Mouse (Mus musculus) NIH3T3 (cell line): ENCODE measurements around the gene Zfp536.
"Not testable (repeated sequence)": the region's sequence is repeated elsewhere in the genome, so short reads cannot be mapped to it uniquely, and the experiment has no call there.

Experiments used
- DNase-seq: peaks from one replicate; pipeline ENCODE4 v3.0.0-alpha.2; 2012; ENCODE audit warnings: low read depth

Zfp536 gene

DNA sequence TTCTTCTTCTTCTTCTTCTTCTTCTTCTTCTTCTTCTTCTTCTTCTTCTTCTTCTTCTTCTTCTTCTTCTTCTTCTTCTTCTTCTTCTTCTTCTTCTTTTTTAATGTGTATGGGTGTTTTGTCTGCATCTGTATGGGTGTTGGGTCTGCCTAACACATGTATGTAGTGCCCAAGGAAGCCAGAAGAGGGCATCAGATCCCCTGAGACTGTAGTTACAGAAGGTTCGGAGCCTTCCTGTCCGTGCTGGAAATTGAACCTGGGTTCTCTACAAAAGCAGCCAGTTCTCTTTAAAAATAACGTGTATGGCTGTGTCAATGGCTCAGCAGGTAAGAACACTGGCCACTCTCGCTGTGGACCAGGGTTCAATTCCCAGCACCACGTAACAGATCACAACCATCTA lies 167.0 kb downstream of the Zfp536 start:
- no peak for DNase-seq

DNA sequence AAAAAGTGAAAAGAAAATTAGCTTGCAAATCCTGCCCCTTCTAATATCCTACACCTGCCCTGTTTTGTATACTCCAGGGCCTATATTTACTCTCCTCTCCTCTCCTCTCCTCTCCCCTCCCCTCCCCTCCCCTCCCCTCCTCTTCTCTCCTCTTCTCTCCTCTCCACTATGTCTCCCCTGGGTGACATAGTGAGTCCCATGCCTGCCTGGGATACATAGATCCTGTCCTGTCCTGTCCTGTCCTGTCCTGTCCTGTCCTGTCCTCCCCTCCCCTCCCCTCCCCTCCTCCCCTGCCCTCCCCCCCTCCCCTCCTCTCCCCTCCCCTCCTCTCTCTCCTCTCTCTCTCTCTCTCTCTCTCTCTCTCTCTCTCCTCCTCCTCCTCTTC lies 169.9 kb downstream of the Zfp536 start:
- not testable (repeated sequence) for DNase-seq

DNA sequence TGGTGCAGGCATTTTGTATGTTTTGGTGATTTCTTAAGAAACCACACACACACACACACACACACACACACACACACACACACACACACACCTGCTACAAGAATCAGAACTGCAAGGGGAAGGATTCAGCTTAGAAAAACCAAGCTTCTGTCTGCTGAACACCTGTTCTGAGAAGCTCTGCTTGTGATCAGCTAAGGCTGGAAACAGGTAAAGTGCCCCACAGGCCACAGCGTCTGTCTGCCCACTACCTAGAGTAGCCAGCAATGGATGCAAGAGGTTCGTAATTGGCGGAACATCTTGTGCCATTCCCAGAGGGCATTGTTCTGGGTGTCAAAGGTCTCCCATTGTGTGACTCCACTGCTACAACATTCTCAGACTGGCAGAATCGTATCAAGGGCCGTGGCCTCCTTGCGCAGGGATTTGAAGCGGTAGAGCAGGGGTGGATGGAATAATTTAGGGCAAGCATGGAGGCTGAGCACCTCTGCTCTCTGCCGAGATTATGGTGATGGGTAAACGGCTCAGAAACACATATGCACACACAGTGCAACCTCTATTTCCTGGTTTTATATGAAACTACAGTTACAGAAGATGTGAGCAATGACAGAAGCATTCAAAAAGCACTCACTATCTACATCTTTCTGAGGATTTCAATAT lies 170.4 kb downstream of the Zfp536 start:
- no peak for DNase-seq

DNA sequence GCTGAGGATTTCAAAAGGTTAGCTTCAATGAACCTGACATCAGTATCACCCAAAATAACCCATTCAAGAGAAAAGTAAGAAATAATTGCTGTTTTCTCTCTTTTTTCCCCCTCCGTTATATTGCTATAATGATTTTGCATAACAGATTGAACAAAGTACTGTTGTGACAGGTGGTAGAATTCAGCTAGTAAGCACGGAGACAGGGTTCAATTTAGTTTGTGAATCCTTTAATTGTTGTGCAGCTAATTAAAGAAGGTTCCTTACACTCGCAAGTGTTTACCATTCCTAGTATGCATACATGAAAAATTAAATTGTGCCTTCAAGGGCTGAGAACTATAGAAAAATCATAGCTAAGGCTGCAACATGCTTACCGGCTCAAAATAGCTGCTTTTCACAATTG lies 173.1 kb downstream of the Zfp536 start:
- no peak for DNase-seq

DNA sequence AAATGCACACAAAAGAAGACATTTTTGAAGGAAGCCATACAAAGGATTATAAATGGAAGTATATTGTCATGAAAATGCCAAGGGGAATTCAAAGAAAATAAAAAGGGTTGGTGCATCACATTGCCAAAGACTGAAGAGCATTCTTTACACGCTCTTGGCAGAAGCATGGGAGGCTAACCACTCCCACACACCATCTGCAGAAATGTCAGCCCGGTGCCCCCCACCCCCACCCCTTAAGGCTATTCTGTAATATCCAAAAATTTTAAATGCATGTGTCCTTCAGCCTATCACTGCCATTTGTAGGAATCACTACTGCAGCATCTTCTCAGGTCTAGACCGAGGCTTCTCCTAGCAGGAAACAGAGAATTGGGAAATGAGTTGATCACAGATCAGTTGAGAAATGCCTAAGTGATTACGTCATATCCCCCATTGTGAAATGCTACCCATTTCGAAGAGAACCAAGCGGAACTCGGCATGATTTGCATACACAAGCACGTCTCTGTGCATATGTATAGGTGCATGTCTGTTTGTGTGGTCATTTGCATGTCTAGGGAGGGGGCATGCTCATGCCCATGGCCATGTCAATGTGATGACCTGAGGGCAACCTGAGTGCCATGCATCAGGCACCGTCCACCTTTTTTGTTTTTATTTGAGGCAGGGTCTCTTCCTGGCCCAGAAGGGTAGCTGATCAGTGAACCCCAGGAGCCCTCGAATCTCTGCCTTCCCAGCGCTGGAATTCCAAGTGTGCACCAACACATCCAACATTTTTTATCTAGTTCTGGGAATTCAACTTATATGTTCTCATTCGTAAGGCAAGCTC lies 179.0 kb downstream of the Zfp536 start:
- DNase-seq: no peak

DNA sequence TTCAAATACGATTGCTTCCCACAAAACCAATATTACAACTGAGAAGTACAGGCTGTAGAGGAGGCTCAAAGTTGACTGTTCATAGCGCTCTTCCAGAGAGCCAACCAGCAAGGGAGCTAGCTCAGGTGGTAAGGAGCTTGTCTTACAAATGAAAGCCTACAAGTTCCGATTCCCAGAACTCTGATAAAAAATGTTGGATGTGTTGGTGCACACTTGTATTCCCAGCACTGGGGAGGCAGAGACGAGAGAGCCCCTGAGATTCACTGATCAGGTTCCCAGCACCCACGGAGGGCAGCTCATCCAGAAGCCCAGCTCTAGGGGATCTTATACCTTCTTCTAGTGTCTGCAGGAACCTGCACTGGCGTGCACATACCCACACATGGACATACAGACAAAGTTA lies 179.9 kb downstream of the Zfp536 start:
- no peak for DNase-seq

DNA sequence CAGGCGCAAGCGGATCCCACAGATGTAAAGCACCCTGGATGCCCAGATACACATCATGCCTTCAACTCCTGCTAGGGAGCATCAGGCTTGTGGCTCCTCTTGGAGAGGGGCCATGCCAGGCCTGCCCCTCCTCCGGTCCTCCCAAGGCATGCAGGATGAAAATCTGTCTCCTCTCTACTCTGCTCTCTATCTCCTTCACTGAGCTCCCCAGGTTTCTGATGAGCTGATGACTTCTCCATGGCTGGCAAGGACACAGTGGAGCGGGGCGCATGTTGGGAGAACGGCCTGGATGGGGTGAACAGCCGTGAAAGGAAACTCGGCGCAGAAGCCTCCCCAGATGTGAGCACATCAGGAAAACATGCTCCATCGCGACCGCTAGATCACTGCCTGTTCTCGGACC lies 186.7 kb downstream of the Zfp536 start:
- DNase-seq: no peak

DNA sequence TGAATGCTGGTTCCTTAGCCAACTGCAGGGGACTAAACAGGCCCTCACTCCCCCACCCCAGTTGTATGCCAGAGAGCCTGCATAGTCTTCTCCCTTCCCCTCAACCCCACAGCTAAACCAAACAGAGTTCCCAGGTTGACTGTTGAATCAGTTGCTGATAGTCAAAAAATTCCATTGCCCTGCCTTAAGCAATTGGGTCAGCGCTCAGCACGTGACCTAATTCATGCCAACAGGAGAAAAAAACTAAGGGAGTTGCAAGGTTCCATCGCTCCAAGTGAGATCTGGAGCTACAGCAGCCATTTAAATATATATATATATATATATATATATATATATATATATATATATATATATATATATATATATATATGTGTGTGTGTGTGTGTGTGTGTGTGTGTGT lies 192.2 kb downstream of the Zfp536 start:
- DNase-seq: no peak

DNA sequence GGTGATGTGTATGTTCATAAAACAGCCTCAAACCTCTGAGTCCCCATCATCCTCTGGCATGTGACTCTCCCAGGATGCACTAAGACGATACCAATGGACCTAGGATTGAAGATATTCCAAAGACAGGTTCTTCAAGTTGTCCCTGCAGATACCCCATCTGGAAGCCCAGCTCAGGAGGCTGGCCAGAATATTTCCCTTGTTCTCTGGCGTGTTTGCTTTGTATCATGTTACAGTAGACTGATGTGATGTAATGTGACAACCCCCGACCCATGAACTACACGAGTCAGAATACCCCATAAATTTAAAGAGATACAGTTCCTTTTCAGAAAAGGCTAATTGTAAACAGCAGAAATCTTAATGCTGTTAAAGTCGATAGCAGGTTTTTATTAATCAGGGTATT lies 192.9 kb downstream of the Zfp536 start:
- peak; percentile 4 for DNase-seq

DNA sequence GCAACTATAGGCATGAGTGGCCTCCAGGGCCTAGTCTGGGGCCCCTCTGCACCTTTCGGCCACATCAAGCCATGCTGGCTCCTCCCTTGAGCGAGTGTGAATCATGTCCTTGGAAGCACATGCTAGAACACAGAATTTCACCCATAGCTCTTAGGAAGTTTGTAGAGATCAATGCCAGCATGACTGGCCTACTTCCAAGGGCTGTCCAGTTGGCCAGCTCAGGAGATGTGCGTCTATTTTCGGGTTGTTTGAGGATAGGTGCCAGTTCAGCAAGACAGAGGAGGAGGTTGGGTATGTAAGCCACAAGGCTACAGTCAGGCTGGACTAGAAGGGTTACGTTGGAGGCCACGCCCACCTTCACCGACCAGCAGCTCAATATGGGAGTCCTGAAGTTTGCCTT lies 201.4 kb downstream of the Zfp536 start:
- DNase-seq: no peak

DNA sequence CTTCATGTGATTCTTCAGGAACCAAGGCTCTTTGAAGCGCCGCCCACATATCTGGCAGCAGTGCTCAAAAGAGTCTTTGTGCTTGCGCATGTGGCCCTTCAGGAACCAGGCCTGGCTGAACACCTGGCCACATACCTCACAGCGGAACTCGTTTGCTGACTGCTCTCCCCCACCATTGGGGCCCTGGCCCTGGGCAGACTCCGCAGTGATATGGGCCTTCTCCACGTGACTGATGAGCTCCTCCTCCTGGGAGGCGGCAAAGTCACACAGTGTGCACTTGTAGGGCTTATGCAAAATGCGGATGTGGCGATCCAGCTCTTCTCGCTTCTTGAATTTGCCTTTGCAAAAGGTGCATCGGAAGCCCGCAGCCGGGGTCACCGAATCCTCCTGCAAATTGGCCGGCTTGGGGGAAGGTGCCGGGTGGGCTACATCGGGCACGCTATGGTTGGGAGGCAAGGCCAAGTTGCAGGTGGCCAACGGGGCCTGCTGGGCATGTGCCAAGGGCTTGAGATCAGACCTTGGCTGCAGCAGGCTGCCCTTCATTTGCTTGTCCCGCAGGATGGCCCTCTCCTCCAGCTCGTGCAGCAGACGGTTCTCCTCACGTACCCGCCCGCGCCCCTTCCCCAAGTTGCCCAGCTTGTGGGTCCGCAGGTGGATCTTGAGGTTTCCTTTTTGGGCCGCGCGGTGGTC lies 204.5 kb downstream of the Zfp536 start:
- no peak for DNase-seq

DNA sequence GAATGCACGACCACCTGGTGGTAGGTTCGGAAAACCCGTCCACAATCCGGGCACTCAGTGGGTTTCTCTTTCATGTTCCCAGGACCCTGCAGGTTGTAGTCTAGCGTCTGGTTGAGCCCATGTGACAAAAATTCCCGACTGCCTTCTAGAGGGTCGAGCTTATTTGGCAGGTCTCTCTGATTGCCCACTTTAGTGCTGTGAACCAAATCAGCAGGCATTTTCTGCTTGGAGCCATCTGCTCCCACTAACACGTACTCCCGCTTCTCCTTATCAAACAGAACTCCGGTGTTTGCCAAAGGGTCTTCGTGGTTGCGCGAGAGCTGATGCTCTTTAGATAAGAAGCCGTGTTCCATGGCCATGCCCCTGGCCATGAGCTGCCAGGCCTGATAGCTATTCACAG lies 205.4 kb downstream of the Zfp536 start:
- DNase-seq: no peak

DNA sequence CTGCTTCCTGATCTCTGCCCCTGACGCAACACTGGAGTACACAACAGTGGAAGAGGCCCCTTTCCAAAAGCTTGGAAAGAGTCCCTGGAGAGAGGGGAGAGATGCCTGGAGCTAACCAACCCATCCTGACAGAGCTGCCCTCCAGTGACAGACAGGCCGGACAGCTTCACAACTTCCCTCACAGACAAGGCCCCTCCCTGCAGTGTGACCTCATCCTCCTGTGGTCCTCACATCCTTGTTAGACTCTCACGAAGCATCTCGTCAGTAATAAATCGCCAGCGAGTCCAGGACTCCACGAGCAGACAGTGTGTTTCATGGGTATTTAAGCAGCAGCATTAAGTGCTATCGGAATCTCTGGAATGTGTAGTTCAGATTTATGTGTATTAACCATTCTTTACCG lies 207.4 kb downstream of the Zfp536 start:
- DNase-seq: no peak

DNA sequence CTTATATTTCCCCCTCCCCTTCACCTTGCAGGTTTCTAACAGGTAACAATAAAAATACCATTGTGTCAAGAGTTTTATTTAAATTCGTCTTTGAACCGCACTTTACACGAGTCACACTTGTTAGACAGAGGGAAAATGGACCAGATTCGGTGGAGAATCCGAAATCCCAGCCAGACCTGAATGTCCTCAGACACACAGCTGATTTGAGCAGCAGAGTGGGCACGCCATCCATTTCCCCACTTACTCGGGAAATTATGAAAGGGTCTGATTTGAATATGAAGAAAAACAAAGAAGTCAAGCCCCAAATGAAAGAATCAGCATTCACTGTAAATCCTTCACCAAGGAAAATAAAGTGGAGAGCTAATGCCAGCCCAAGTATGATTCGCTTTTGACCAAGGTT lies 208.1 kb downstream of the Zfp536 start:
- no peak for DNase-seq

DNA sequence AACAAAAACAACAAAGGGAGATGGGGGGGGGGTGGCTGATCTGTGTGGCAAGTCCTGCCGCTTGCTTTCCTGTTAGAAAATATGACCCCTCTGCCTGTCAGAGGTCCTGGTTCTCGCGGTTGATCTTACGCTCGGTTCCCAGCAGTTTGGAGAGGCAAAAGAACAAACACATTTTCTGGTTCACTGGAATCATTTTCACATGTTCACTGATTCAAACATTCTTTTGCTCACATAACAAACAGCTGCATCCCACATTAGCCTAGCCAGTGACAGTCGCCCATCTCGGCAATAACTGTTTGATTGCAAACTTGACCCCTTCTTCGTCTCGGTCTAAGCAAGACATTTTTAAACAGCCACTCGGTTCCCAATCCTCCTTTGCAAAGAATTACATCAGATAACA lies 208.8 kb downstream of the Zfp536 start:
- no peak for DNase-seq

DNA sequence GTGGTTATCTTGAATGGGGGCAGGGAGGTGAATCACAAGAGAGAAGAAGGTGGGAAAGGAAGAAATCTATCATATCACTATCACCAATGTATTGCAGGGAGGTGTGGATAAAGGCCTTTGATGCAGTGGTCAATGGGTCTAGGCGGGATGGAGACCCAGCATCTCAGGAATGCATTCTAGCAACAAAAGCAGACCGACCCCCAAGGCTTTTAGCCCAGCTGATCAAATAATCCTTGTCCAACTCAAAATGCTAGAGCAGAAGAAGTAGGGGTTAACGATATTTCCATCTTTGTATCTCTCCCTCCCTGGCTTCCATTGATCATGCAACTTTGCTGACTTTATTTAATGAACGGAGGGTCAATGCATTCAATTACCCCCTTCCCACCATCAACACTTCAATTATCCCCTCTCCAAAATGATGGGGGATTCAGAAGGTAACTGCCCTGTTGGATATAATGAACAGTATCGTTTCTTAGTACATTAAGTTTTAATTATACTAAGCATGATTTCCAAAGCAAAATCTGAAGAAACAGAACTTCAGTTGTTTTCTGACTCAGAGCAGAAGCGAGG lies 209.5 kb downstream of the Zfp536 start:
- no peak for DNase-seq

DNA sequence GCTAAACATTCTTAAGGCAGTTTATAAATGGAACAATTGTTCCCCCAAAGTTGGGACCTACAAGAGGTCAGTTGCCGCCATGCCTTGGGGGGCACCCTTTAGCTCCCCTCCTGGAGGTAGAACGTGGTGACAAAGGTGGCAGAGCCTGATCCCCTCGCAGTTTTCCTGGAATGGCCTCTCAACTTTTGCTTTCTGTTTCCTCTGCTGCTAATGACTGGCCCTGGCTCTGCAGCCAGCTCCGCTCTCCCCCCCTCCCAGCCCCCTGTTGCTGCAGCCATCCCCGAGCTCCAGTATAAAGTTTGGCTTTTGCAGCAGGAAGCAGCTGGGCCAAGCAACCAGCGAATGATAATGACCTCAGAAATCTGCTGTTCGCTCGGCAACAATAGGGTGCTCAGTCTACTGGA lies 210.3 kb downstream of the Zfp536 start:
- no peak for DNase-seq

DNA sequence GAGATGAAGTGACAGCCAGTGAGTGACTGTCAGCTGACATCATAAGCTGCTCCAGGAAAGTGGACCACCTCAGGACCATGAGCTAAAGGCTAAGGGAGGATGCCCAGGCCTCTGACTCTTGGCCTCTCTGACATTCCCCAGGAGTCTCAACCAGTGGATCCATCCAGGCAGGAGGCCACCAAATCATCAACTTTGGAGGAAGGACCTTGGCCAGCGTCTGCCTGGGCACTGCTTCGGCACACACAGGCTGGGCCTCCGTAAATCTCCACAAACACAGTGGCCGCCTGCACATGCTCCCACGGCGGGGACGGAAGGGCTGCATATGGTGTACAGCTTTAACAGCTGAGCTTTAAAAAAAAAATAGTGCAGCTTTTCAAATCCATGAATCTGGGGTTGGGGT lies 210.9 kb downstream of the Zfp536 start:
- DNase-seq: no peak

DNA sequence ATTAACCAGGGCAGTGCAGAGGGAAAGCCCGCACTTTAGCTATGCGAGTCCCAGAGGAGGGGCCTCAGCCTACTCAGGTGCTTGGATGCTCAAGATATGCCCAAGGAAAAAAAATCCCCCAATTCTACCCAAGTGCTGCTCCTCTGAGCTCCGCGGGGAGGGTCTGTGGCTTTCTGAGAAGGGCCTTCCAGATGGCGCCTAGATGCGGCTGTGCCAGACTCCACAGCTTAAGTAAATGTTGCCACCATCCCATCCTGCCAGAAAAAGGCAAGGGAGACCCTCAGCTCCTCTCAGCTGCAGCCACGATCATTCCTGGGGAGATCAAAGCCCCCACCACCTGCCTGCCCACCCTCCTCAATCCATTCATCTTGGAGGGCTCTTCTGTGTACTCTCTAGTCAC lies 212.9 kb downstream of the Zfp536 start:
- DNase-seq: no peak

DNA sequence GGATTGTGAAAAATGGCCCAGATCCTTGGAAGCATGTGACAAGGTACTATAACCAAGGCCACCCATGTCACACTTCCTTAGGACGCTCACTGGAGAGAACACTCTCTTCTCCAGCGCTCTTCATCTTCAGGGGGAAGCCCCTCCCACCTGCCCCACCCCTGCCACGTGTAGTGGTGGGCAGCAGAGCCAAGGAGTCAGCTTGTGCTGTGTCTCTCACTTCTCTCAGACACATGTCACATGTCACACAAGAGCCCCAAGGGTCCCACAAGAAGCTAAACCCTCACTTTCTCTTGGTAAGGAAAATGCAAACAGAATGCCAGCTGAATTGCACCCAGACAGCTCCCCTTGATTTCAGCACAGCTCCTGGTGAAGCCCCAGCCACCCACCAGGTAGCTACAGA lies 213.6 kb downstream of the Zfp536 start:
- DNase-seq: no peak

DNA sequence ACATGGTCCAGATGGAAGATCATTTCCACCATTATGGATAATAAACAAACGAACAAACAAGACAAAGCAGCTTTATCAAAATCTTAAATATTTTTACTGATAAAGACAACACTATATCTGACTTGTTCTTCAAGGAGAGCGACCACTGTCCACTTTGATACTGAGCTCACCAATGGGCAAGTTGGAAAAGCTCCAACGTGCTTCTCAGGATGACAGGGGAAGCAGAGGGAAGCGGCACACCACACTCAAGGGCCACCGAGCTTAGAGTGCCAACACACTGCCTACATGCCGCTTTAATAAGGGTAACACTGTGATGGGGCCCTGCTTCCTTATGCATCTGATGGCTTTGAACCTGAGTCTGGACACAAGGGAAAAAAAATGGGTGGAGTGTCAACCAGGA lies 214.1 kb downstream of the Zfp536 start:
- no peak for DNase-seq

DNA sequence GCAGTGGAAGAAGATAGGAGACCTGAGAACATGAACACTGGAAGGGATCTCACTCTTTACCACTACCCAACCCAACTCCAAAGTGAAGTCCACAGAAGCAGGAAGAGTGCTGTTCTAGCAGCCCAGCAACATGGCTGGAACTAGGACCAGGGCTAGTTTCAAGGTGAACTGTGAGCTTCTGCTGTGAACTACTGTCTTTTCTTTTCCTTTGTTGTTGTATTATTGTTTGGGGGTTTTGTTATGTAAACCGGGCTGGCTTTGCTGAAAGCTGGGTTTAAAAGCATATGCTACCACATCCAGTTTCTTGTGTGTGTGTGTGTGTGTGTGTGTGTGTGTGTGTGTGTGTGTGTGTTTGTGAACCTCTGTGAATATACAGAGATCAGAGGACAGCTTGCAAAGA lies 216.6 kb downstream of the Zfp536 start:
- DNase-seq: no peak

DNA sequence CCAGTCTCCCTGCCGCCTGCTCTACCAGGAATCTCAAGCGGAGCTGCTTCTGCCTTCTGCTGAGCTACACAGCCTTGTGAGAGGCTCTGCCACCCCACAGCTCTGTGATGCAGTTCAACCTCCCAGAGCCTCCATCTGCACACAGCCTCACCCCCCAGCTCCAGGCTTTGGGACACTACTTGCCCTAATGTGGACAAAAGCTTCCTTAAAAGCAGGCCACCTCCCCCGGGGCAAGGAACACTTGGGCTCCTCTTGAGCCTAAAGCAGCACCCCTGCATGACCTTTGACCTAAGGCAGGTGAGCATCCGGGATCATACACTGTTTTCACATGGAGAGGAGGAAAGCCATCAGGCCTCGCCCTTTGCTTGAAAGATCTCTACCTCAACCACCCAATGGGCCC lies 219.0 kb downstream of the Zfp536 start:
- no peak for DNase-seq
